Mouse (Mus musculus): ENCODE data around the gene Ptp4a2. TPM values are rescaled to one million over a fixed set of nuclear protein-coding genes. Genes with fewer than 3 reads are reported as not detected.
A peak's percentile ranks its signal among the peaks of the same experiment; 100 is the strongest.
"Not testable (repeated sequence)": the region's sequence is repeated elsewhere in the genome, so short reads cannot be mapped to it uniquely, and the experiment has no call there.

The Ptp4a2 gene
- 272 and 298 TPM in 2 replicates for polyA plus RNA-seq (2015; fragmentation: Nextera tagmentation; extraction: Ambion mirVana)

GRCm38 (mm10) chr4:129810798-129811604 lies at the start of gene Ptp4a2:
TSS of gene Ptp4a2 (plus strand) at chr4:129811219.
- Histone ChIP-seq H3K9me3 (ENCODE audit: low read length) (no peaks in the 10 kb centered on the region), H3K27me3 (ENCODE audit: insufficient read depth, low read length) (no peaks in the 10 kb centered on the region), H3K27ac (ENCODE audit: low read length) (peak within 1 kb of the TSS; percentile 80), H3K4me2 (replicated peaks; ENCODE audit: low read depth, low read length) (peak within 1 kb of the TSS; percentile 64), H3K4me1 (ENCODE audit: insufficient read depth, low read length) (peaks cover 18% of the 10 kb centered on the region), H3K4me3 (ENCODE audit: low read length) (peak within 1 kb of the TSS; percentile 43), H3K36me3 (ENCODE audit: insufficient read depth, low read length) (no peaks in the 10 kb centered on the region), H3K9ac (replicated peaks; ENCODE audit: low read length) (peak within 1 kb of the TSS; percentile 59)
- ATAC-seq (ENCODE audit: low FRiP score, low TSS enrichment) = peak; percentile 89
- 3% methylated on average over 35 of the region's 35 CpGs for WGBS

DNA sequence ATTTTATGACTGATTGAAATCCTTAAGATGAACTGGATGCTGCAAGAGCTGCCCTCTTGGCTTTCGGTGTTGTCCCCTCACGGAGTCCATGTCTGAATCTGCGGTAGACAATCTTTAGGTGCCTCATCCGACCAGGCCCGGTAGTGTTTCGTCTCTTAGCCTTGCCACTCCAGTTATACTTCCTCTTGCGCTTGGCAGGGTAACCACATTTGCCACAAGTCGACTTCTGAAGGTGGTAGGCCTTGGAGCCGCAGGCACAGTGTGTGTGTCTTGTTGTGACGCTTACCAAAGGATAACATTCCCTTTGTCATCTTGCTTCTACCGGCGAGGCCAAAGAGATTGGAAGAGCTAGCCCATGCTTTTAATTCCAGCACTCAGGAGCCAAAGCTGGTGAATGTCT lies 49.4 kb upstream of the Ptp4a2 start:
- H3K4me2 ChIP-seq (replicated peaks; ENCODE audit: low read depth, low read length) = no peak overlapping the region
- H3K9me3 ChIP-seq (ENCODE audit: low read length) = no peaks in the 10 kb centered on the region
- H3K4me1 ChIP-seq (ENCODE audit: insufficient read depth, low read length) = no peaks in the 10 kb centered on the region
- 94% methylated on average over 12 of the region's 12 CpGs for WGBS
- no peaks in the 10 kb centered on the region for H3K36me3 ChIP-seq (ENCODE audit: insufficient read depth, low read length)
- no peak overlapping the region for H3K27ac ChIP-seq (ENCODE audit: low read length)
- H3K9ac ChIP-seq (replicated peaks; ENCODE audit: low read length) = no peak overlapping the region
- H3K4me3 ChIP-seq (ENCODE audit: low read length) = no peak overlapping the region
- ATAC-seq (ENCODE audit: low FRiP score, low TSS enrichment) = no peak
- H3K27me3 ChIP-seq (ENCODE audit: insufficient read depth, low read length) = no peaks in the 10 kb centered on the region

DNA sequence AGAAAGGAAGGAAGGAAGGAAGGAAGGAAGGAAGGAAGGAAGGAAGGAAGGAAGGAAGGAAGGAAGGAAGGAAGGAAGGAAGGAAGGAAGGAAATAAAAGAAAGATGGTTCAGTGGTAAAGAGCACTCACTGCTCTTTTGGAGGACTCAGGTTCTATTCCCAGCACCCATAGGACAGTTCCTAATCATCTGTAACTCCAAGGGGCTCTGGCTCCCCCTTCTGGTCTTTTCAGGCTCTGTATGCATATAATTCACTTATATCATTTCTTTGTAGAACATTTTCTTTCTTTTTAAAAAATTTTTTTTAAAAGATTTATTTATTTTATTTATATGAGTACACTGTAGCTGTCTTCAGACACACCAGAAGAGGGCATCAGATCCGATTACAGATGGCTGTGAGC lies 48.5 kb upstream of the Ptp4a2 start:
- not testable (repeated sequence) for H3K4me2 ChIP-seq (replicated peaks; ENCODE audit: low read depth, low read length); H3K9me3 ChIP-seq (ENCODE audit: low read length); H3K4me3 ChIP-seq (ENCODE audit: low read length); H3K9ac ChIP-seq (replicated peaks; ENCODE audit: low read length); ATAC-seq (ENCODE audit: low FRiP score, low TSS enrichment); H3K4me1 ChIP-seq (ENCODE audit: insufficient read depth, low read length); H3K27ac ChIP-seq (ENCODE audit: low read length); H3K27me3 ChIP-seq (ENCODE audit: insufficient read depth, low read length); H3K36me3 ChIP-seq (ENCODE audit: insufficient read depth, low read length)
- 86% methylated on average over 1 of the region's 1 CpGs for WGBS

DNA sequence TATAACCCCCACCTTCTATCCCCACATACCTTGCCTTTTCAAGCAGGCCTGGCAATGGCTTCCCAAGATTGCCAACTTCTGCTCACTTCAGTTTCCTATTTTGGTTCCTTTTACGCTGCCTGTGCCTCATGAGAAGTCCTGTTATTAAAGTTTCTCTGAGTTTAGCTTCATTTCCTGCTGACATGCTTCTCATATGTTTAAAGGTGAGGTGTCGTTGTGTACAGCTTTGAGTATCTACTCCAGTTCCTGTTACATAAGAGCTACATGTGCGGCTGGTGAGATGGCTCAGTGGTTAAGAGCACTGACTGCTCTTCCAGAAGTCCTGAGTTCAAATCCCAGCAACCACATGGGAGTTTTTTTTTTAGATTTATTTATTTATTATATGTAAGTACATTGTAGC lies 45.7 kb upstream of the Ptp4a2 start:
- H3K9ac ChIP-seq (replicated peaks; ENCODE audit: low read length) = no peak overlapping the region
- no peak for ATAC-seq (ENCODE audit: low FRiP score, low TSS enrichment)
- 88% methylated on average over 3 of the region's 3 CpGs for WGBS
- H3K36me3 ChIP-seq (ENCODE audit: insufficient read depth, low read length) = no peaks in the 10 kb centered on the region
- no peak overlapping the region for H3K4me2 ChIP-seq (replicated peaks; ENCODE audit: low read depth, low read length)
- H3K9me3 ChIP-seq (ENCODE audit: low read length) = no peaks in the 10 kb centered on the region
- H3K27ac ChIP-seq (ENCODE audit: low read length) = no peak overlapping the region
- H3K4me3 ChIP-seq (ENCODE audit: low read length) = no peak overlapping the region
- H3K4me1 ChIP-seq (ENCODE audit: insufficient read depth, low read length) = no peaks in the 10 kb centered on the region
- H3K27me3 ChIP-seq (ENCODE audit: insufficient read depth, low read length) = no peaks in the 10 kb centered on the region

DNA sequence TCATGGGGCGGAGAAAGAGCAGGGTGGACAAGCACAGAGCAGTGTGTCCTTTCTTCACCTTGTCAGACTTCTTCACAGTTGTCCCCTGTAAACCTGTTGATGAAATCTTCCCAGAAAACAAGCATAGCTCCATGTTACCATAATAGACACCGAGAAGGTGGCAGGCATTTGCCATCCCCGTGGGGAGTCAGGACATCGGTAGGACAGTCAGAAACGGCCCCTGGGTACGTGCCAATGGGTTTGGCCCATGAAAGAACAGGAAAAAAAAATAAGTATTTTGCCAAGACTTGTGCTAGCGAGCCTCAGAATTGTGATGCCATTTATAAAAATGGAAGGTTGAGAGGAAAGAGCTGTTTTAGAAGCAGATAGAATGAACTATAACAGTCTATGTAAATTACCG lies 43.2 kb upstream of the Ptp4a2 start:
- no peak overlapping the region for H3K4me2 ChIP-seq (replicated peaks; ENCODE audit: low read depth, low read length)
- no peaks in the 10 kb centered on the region for H3K36me3 ChIP-seq (ENCODE audit: insufficient read depth, low read length)
- no peaks in the 10 kb centered on the region; the same call in 1 of the 2 replicates for H3K27me3 ChIP-seq (ENCODE audit: insufficient read depth, low read length)
- no peak overlapping the region for H3K27ac ChIP-seq (ENCODE audit: low read length)
- WGBS = 89% methylated on average over 8 of the region's 8 CpGs
- ATAC-seq (ENCODE audit: low FRiP score, low TSS enrichment) = no peak
- no peak overlapping the region for H3K9ac ChIP-seq (replicated peaks; ENCODE audit: low read length)
- no peak overlapping the region for H3K4me3 ChIP-seq (ENCODE audit: low read length)
- peaks cover 18% of the 10 kb centered on the region for H3K4me1 ChIP-seq (ENCODE audit: insufficient read depth, low read length)
- H3K9me3 ChIP-seq (ENCODE audit: low read length) = no peaks in the 10 kb centered on the region

- not testable (repeated sequence) for ATAC-seq (ENCODE audit: low FRiP score, low TSS enrichment); H3K4me2 ChIP-seq (replicated peaks; ENCODE audit: low read depth, low read length); H3K9ac ChIP-seq (replicated peaks; ENCODE audit: low read length); H3K4me3 ChIP-seq (ENCODE audit: low read length); H3K27me3 ChIP-seq (ENCODE audit: insufficient read depth, low read length); H3K36me3 ChIP-seq (ENCODE audit: insufficient read depth, low read length); H3K9me3 ChIP-seq (ENCODE audit: low read length); H3K27ac ChIP-seq (ENCODE audit: low read length)
- H3K4me1 ChIP-seq (ENCODE audit: insufficient read depth, low read length) = peaks cover 18% of the 10 kb centered on the region
- WGBS = 75% methylated on average over 3 of the region's 3 CpGs
Measured at GRCm38 (mm10) chr4:129768742-129769141, 42.3 kb upstream of the Ptp4a2 start.

DNA sequence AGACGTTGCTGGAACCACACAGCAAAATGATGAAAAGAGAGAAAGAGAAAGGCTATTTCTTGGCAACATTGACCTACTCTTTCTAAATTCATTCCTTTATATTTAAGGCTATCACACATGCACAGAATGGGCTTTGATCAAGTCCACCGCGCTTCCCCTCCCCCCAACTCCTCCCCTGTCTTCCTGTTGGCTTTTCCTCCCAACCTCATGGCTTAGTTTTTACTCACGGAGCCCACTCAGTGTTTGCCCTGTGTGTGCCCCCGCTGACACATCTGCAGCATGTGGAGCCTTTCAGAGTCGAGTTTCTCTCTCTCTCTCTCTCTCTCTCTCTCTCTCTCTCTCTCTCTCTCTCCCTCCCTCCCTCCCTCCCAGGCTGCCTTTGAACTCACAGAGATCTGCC lies 40.4 kb upstream of the Ptp4a2 start:
- no peak overlapping the region for H3K4me3 ChIP-seq (ENCODE audit: low read length)
- H3K27ac ChIP-seq (ENCODE audit: low read length) = no peak overlapping the region
- no peak overlapping the region for H3K9ac ChIP-seq (replicated peaks; ENCODE audit: low read length)
- H3K27me3 ChIP-seq (ENCODE audit: insufficient read depth, low read length) = no peaks in the 10 kb centered on the region; the same call in 1 of the 2 replicates
- H3K36me3 ChIP-seq (ENCODE audit: insufficient read depth, low read length) = no peaks in the 10 kb centered on the region
- WGBS = 56% methylated on average over 6 of the region's 6 CpGs
- no peak for ATAC-seq (ENCODE audit: low FRiP score, low TSS enrichment)
- no peak overlapping the region for H3K4me2 ChIP-seq (replicated peaks; ENCODE audit: low read depth, low read length)
- peaks cover 18% of the 10 kb centered on the region for H3K4me1 ChIP-seq (ENCODE audit: insufficient read depth, low read length)
- no peaks in the 10 kb centered on the region for H3K9me3 ChIP-seq (ENCODE audit: low read length)

DNA sequence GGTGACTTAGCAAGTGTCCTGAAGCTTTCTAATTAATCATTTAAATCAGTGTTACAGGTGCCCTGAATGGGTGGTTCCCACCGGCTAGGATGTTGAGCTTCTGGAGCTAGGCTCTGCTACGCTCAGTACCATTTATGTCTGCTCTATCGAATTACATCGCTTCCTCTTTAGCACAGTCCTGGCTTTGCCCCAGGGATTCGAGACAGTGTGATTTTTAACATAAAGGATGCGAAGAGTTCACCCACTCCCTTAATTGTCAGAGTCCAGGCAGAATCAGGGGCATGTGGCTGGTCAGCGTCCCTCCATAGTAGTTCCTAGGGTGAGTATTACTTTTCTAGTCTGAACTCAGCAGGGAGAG lies 39.7 kb upstream of the Ptp4a2 start:
- peak overlapping the region; percentile 38 for H3K4me2 ChIP-seq (replicated peaks; ENCODE audit: low read depth, low read length)
- H3K4me3 ChIP-seq (ENCODE audit: low read length) = peak overlapping the region; percentile 15; the same call in 1 of the 2 replicates
- 10% methylated on average over 7 of the region's 7 CpGs for WGBS
- no peaks in the 10 kb centered on the region; the same call in 1 of the 2 replicates for H3K27me3 ChIP-seq (ENCODE audit: insufficient read depth, low read length)
- peaks cover 18% of the 10 kb centered on the region for H3K4me1 ChIP-seq (ENCODE audit: insufficient read depth, low read length)
- H3K27ac ChIP-seq (ENCODE audit: low read length) = no peak overlapping the region
- H3K9ac ChIP-seq (replicated peaks; ENCODE audit: low read length) = 0 out of 2 replicates have a peak overlapping the region, but pooled peaks have one; percentile 7
- peak; percentile 75 for ATAC-seq (ENCODE audit: low FRiP score, low TSS enrichment)
- no peaks in the 10 kb centered on the region for H3K9me3 ChIP-seq (ENCODE audit: low read length)
- H3K36me3 ChIP-seq (ENCODE audit: insufficient read depth, low read length) = no peaks in the 10 kb centered on the region

GRCm38 (mm10) chr4:129771672-129772521 lies 39.1 kb upstream of the Ptp4a2 start:
- 3% methylated on average over 21 of the region's 21 CpGs for WGBS
- Histone ChIP-seq H3K9me3 (ENCODE audit: low read length) (no peaks in the 10 kb centered on the region), H3K9ac (replicated peaks; ENCODE audit: low read length) (0 out of 2 replicates have a peak overlapping the region, but pooled peaks have one; percentile 7), H3K27me3 (ENCODE audit: insufficient read depth, low read length) (no peaks in the 10 kb centered on the region; the same call in 1 of the 2 replicates), H3K4me2 (replicated peaks; ENCODE audit: low read depth, low read length) (peak overlapping the region; percentile 38), H3K27ac (ENCODE audit: low read length) (peak overlapping the region; percentile 6; the same call in 1 of the 2 replicates), H3K4me3 (ENCODE audit: low read length) (peak overlapping the region; percentile 15; the same call in 1 of the 2 replicates), H3K36me3 (ENCODE audit: insufficient read depth, low read length) (no peaks in the 10 kb centered on the region), H3K4me1 (ENCODE audit: insufficient read depth, low read length) (peaks cover 18% of the 10 kb centered on the region)
- peak; percentile 87 for ATAC-seq (ENCODE audit: low FRiP score, low TSS enrichment)
